Mouse (Mus musculus) liver, embryonic 16.5 days (tissue): ENCODE measurements around the gene Sec24c. TPM values are rescaled to one million over a fixed set of nuclear protein-coding genes. Genes with fewer than 3 reads are reported as not detected.
"Not testable (repeated sequence)": the region's sequence is repeated elsewhere in the genome, so short reads cannot be mapped to it uniquely, and the experiment has no call there.

ENCODE experiments used
- ATAC-seq: fragments of 200-750 bp; cut with Nextera tagmentation; 2 replicates; pipeline ENCODE4 v1.8.0; 2017; ENCODE audit warnings: low read depth, mild to moderate bottlenecking, moderate number of reproducible peaks, moderate library complexity
- H3K27ac ChIP-seq: fragments of 300-500 bp; sonication (generic); 2 replicates; pipeline ENCODE4 v1.5.1; 2014; ENCODE audit warnings: mild to moderate bottlenecking, low read length
- H3K27me3 ChIP-seq: fragments of 300-500 bp; sonication (generic); 2 replicates; pipeline ENCODE4 v1.6.1; 2014; ENCODE audit warnings: low read depth, low read length, mixed read lengths; ENCODE audit not compliant: control insufficient read depth, insufficient read depth
- H3K36me3 ChIP-seq: fragments of 300-500 bp; sonication (generic); 2 replicates; pipeline ENCODE4 v1.6.1; 2014; ENCODE audit warnings: mild to moderate bottlenecking; ENCODE audit not compliant: control insufficient read depth, insufficient read depth
- H3K4me1 ChIP-seq: fragments of 300-500 bp; sonication (generic); 2 replicates; pipeline ENCODE4 v1.6.1; 2014; ENCODE audit warnings: low read depth, low read length, mixed read lengths; ENCODE audit not compliant: control insufficient read depth
- H3K4me2 ChIP-seq: fragments of 300-500 bp; sonication (generic); 2 replicates; pipeline ENCODE4 v1.6.1; 2014; ENCODE audit warnings: low read depth, low read length, mixed read lengths
- H3K4me3 ChIP-seq: fragments of 300-500 bp; sonication (generic); 2 replicates; pipeline ENCODE4 v1.5.1; 2014; ENCODE audit warnings: low read depth, mild to moderate bottlenecking, low read length
- H3K9ac ChIP-seq: fragments of 300-500 bp; sonication (generic); 2 replicates; pipeline ENCODE4 v1.6.1; 2014; ENCODE audit warnings: low read depth, low read length
- H3K9me3 ChIP-seq: fragments of 300-500 bp; sonication (generic); replicated peaks from 2 replicates; pipeline ENCODE4 v1.6.1; 2016; ENCODE audit warnings: low read length; ENCODE audit not compliant: control insufficient read depth
- WGBS: fragments of 180-500 bp; shearing (Covaris S2); extraction: QIAGEN DNeasy Blood & Tissue Kit; methylation state at CpG from one replicate; pipeline ENCODE4 v1.1.7; 2014; ENCODE audit not compliant: insufficient replicate concordance; 5-methylcytosine and 5-hydroxymethylcytosine counted together
- polyA plus RNA-seq: library from polyadenylated mRNA; unstranded; fragments of >200 nt; fragmentation: Nextera tagmentation; extraction: Ambion mirVana; gene quantifications from 2 replicates; pipeline ENCODE4 v1.2.1, GENCODE M21; 2015

Sec24c gene
- polyA plus RNA-seq = 36.5 and 46.0 TPM in 2 replicates

GRCm38 (mm10) chr14:20674064-20674833, at the start of gene Sec24c:
Gene Sec24c, plus strand, starts transcription at chr14:20674308.
- H3K4me1 ChIP-seq = peaks cover 11% of the 10 kb centered on the region
- H3K36me3 ChIP-seq = peaks cover 22% of the 10 kb centered on the region
- WGBS = under 1% methylated on average over 43 of the region's 43 CpGs
- H3K27me3 ChIP-seq = peaks cover 2% of the 10 kb centered on the region; the same call in 1 of the 2 replicates
- peak; percentile 97 for ATAC-seq
- peak within 1 kb of the TSS; percentile 94 for H3K27ac ChIP-seq
- H3K9me3 ChIP-seq = no peaks in the 10 kb centered on the region
- H3K4me2 ChIP-seq = peak within 1 kb of the TSS; percentile 73
- peak within 1 kb of the TSS; percentile 97 for H3K4me3 ChIP-seq
- peak within 1 kb of the TSS; percentile 91 for H3K9ac ChIP-seq

DNA sequence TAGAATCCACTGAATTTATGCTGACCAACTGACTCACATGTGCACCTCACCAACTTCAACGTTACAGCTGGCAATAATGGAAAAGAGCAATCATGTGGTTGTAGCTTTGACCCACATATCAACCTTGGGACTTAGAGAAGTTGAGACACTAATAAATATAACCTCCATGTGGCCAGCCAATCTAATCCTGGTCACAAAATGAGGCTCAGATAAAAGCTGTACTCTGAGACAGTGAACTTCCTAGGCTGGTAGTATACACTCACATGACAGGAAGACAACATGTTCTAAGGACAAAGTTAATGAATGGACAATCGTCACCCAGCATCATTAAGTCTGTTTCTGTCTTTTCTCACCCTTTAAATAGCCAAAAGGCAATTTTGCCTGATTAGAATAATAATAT, 47.7 kb upstream of the Sec24c start:
- H3K4me1 ChIP-seq = peaks cover 3% of the 10 kb centered on the region; the same call in 1 of the 2 replicates
- no peaks in the 10 kb centered on the region for H3K27me3 ChIP-seq
- H3K36me3 ChIP-seq = no peaks in the 10 kb centered on the region
- no peak overlapping the region for H3K4me2 ChIP-seq
- WGBS = 58% methylated on average over 2 of the region's 2 CpGs
- no peaks in the 10 kb centered on the region for H3K9me3 ChIP-seq
- H3K4me3 ChIP-seq = no peak overlapping the region
- no peak for ATAC-seq
- H3K9ac ChIP-seq = no peak overlapping the region
- H3K27ac ChIP-seq = no peak overlapping the region

- Histone ChIP-seq H3K4me1 (peaks cover 3% of the 10 kb centered on the region; the same call in 1 of the 2 replicates), H3K4me3 (no peak overlapping the region), H3K27ac (no peak overlapping the region), H3K27me3 (no peaks in the 10 kb centered on the region), H3K9ac (no peak overlapping the region), H3K9me3 (no peaks in the 10 kb centered on the region), H3K4me2 (no peak overlapping the region), H3K36me3 (no peaks in the 10 kb centered on the region)
- no peak for ATAC-seq
- WGBS = 61% methylated on average over 3 of the region's 3 CpGs
Measured at GRCm38 (mm10) chr14:20626971-20627370, 47.1 kb upstream of the Sec24c start.

- H3K27ac ChIP-seq = no peak overlapping the region
- H3K36me3 ChIP-seq = no peaks in the 10 kb centered on the region
- 42% methylated on average over 4 of the region's 4 CpGs for WGBS
- no peak overlapping the region for H3K4me3 ChIP-seq
- no peaks in the 10 kb centered on the region for H3K4me1 ChIP-seq
- no peaks in the 10 kb centered on the region for H3K27me3 ChIP-seq
- H3K9ac ChIP-seq = no peak overlapping the region
- H3K4me2 ChIP-seq = no peak overlapping the region
- no peak for ATAC-seq
- H3K9me3 ChIP-seq = no peaks in the 10 kb centered on the region
Measured at GRCm38 (mm10) chr14:20631253-20631652, 42.9 kb upstream of the Sec24c start.

DNA sequence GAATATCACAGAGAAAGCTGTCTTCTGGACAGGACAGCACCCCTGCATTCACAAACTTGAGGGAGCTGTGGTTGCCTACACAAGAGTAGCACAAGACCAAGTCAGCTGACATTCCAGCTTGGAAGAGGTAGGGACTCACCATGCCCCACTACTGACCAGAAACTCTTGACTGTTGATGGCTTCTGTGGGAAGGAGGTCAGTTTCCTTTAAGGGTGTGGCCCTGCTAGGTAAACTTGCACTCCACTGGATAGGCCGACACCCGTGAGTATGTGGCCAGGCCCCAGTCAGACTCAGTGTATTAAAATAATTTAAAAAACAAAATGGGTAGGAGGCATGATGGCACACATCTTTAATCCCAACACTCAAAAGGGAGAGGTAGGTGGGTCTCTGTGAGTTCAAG, 38.6 kb upstream of the Sec24c start:
- Histone ChIP-seq H3K9ac (no peak overlapping the region), H3K27me3 (no peaks in the 10 kb centered on the region), H3K4me1 (peaks cover 6% of the 10 kb centered on the region), H3K36me3 (no peaks in the 10 kb centered on the region), H3K4me3 (no peak overlapping the region), H3K4me2 (no peak overlapping the region), H3K9me3 (no peaks in the 10 kb centered on the region), H3K27ac (no peak overlapping the region)
- ATAC-seq = no peak
- 62% methylated on average over 2 of the region's 2 CpGs for WGBS

DNA sequence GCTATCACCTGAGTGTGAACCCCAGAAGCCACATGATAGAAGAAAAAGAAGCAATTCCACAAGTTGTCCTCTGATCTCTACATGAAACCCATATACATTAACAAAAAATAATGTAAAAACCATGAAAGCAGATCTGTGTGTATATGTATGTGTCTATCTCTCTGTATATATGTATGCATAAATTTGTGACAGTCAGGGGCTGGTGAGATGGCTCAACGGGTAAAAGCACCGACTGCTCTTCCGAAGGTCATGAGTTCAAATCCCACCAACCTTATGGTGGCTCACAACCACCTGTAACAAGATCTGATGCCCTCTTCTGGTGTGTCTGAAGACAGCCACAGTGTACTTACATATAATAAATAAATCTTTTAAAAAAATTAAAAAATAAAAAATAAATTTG, 37.1 kb upstream of the Sec24c start:
- not testable (repeated sequence) for H3K9me3 ChIP-seq, H3K27me3 ChIP-seq, H3K36me3 ChIP-seq, H3K27ac ChIP-seq, ATAC-seq, H3K9ac ChIP-seq, H3K4me2 ChIP-seq, H3K4me3 ChIP-seq
- WGBS = 80% methylated on average over 3 of the region's 3 CpGs
- peaks cover 11% of the 10 kb centered on the region for H3K4me1 ChIP-seq

DNA sequence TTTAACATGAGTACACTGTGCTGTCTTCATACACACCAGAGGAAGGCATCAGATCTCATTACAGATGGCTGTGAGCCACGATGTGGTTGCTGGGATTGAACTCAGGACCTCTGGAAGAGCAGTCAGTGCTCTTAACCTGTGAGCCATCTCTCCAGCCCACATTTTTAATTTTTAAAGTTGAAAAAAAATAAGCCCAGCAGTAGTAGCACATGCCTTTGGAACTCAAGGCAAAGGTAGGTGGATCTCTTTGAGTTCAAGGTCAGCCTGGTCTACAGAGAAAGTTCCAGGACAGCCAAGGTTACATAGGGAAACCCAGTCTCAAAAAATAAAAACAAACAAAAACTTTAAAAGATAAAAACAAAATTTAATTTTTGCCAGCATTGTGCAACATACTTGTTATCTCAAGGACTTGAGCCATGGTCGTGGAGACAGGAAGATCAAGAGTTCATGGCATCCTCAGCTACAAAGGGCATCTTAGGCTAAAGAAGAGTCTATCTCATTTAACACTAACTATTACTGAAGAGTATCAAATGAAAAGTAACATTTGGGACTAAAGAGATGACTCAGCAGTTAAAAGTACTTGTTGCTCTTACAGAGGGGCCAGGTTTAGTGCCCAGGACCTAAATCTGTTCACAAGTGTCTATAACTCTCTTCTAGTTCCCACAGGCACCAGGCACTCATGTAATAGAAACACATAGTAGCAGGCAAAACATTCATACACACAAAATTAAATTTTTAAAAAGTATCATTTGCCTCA, 36.1 kb upstream of the Sec24c start:
- no peak overlapping the region for H3K9ac ChIP-seq
- no peak for ATAC-seq

GRCm38 (mm10) chr14:20638702-20639101, 35.4 kb upstream of the Sec24c start:
- 70% methylated on average over 6 of the region's 6 CpGs for WGBS
- H3K36me3 ChIP-seq = no peaks in the 10 kb centered on the region
- no peak overlapping the region for H3K27ac ChIP-seq
- no peak for ATAC-seq
- no peak overlapping the region for H3K4me2 ChIP-seq
- peaks cover 14% of the 10 kb centered on the region for H3K4me1 ChIP-seq
- no peaks in the 10 kb centered on the region for H3K27me3 ChIP-seq
- no peak overlapping the region for H3K4me3 ChIP-seq
- no peak overlapping the region for H3K9ac ChIP-seq
- H3K9me3 ChIP-seq = no peaks in the 10 kb centered on the region

More for the DNA sequence above, 36.1 kb upstream of the Sec24c start:
- H3K27me3 ChIP-seq = no peaks in the 10 kb centered on the region
- WGBS = 47% methylated on average over 2 of the region's 2 CpGs
- H3K9me3 ChIP-seq = no peaks in the 10 kb centered on the region
- no peak overlapping the region for H3K4me2 ChIP-seq
- peaks cover 14% of the 10 kb centered on the region for H3K4me1 ChIP-seq
- H3K36me3 ChIP-seq = no peaks in the 10 kb centered on the region
- no peak overlapping the region for H3K27ac ChIP-seq
- no peak overlapping the region for H3K4me3 ChIP-seq
